Mouse (Mus musculus) kidney, embryonic 14.5 days (tissue): ENCODE results near the gene Pcyox1. TPM values are rescaled to one million over a fixed set of nuclear protein-coding genes. Genes with fewer than 3 reads are reported as not detected.
A peak's percentile ranks its signal among the peaks of the same experiment; 100 is the strongest.

Experiments
- ATAC-seq: fragments of 200-750 bp; cut with Nextera tagmentation; 2 replicates; pipeline ENCODE4 v1.8.0; 2017; ENCODE audit warnings: moderate number of reproducible peaks, mild to moderate bottlenecking, moderate TSS enrichment, moderate library complexity; ENCODE audit not compliant: low FRiP score, low TSS enrichment
- H3K27ac ChIP-seq: fragments of 300-500 bp; sonication (generic); 2 replicates; pipeline ENCODE4 v1.5.1; 2014; ENCODE audit warnings: low read depth, mild to moderate bottlenecking, low read length, moderate library complexity, mixed read lengths
- H3K27me3 ChIP-seq: fragments of 300-500 bp; sonication (generic); 2 replicates; pipeline ENCODE4 v1.6.1; 2014; ENCODE audit warnings: mild to moderate bottlenecking, low read length; ENCODE audit not compliant: control insufficient read depth, insufficient read depth
- H3K36me3 ChIP-seq: fragments of 300-500 bp; sonication (generic); 2 replicates; pipeline ENCODE4 v1.6.1; 2014; ENCODE audit warnings: low read length, mixed read lengths; ENCODE audit not compliant: control insufficient read depth, insufficient read depth
- H3K4me1 ChIP-seq: fragments of 300-500 bp; sonication (generic); 2 replicates; pipeline ENCODE4 v1.6.1; 2014; ENCODE audit warnings: low read length, mixed read lengths; ENCODE audit not compliant: control insufficient read depth, insufficient read depth
- H3K4me2 ChIP-seq: fragments of 300-500 bp; sonication (generic); replicated peaks from 2 replicates; pipeline ENCODE4 v1.6.1; 2014; ENCODE audit warnings: low read depth, mild to moderate bottlenecking, low read length
- H3K4me3 ChIP-seq: fragments of 300-500 bp; sonication (generic); 2 replicates; pipeline ENCODE4 v1.5.1; 2014; ENCODE audit warnings: mild to moderate bottlenecking, low read length
- H3K9ac ChIP-seq: fragments of 300-500 bp; sonication (generic); 2 replicates; pipeline ENCODE4 v1.6.1; 2014; ENCODE audit warnings: low read depth, mild to moderate bottlenecking, low read length, moderate library complexity
- H3K9me3 ChIP-seq: fragments of 300-500 bp; sonication (generic); 2 replicates; pipeline ENCODE4 v1.6.1; 2016; ENCODE audit warnings: low read length; ENCODE audit not compliant: control insufficient read depth
- WGBS: fragments of 180-500 bp; shearing (Covaris S2); extraction: QIAGEN DNeasy Blood & Tissue Kit; methylation state at CpG from one replicate; pipeline ENCODE4 v1.1.7; 2014; 5-methylcytosine and 5-hydroxymethylcytosine counted together
- polyA plus RNA-seq: library from polyadenylated mRNA; unstranded; fragments of >200 nt; fragmentation: Nextera tagmentation; extraction: Ambion mirVana; gene quantifications from 2 replicates; pipeline ENCODE4 v1.2.1, GENCODE M21; 2014

Pcyox1 gene
- polyA plus RNA-seq, 1 experiment from 2014 or later, result 96.4 TPM

DNA sequence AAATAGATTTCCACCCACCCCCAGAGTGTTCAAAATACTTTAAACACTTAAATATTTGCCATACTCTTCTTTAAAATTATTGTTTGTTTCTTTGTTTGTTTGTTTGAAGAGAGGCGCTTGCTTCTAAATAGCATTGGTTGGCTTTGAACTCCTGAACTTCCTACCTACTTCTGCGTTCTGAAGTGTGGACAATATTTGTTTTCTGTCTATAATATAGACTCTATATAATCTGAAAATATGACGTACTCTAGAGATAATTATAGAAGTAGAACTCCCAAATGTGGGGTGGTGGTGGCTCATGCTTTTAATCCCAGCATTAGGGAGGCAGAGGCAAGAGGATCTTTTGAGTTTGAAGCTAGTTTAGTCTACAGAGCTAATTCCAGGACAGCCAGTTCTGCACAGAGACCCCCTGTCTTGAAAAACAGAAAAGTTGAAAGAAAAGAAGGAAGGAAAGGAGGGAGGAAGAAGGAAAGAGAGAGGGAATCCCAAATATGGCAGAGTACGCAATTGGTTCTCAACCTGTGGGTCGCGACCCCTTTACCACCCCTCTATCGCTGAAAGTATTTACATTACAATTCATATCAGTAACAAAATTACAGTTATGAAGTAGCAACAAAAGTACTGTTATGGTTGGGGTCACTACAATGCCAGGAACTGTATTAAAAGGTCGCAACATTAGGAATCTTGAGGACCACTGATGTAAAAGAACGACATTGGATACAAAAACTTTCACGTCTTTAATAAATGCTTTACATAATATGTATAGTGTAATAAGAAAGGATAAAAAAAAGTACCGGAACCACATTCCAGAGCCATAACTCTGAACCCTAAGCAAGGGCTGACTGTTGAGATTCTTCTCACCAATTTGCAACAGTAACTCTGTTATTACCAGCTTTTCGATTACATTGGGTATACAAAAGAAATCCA lies 6.0 kb upstream of the Pcyox1 start:
- Histone ChIP-seq H3K27ac (no peak overlapping the region), H3K9ac (no peak overlapping the region), H3K36me3 (peaks cover 6% of the 10 kb centered on the region; the same call in 1 of the 2 replicates), H3K4me1 (no peaks in the 10 kb centered on the region), H3K4me3 (peak overlapping the region; percentile 86), H3K27me3 (no peaks in the 10 kb centered on the region), H3K9me3 (no peaks in the 10 kb centered on the region), H3K4me2 (peak overlapping the region; percentile 58)
- WGBS, result 38% methylated on average over 12 of the region's 12 CpGs
- ATAC-seq, result no peak

DNA sequence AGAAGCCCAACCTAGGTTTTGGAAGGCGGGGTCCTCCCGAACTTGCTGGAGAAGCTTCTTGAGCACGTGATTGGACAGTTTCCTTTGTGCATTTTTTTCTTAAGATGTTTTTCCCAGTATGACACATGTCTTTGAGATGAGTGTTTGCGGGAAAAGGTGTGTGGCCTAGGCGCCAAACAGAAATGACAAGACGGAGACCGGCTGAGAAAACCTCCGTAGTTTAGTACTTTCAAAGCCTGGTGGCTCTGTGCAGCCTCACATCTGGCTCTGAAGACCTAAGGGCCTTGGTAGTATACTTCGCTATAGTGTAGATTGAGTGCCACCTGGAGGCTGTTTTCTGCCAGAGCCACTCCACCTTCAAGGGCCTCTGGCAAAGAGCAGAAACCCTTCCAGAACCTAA lies 4.0 kb upstream of the Pcyox1 start:
- 3% methylated on average over 9 of the region's 9 CpGs for WGBS
- H3K4me2 ChIP-seq, result peak overlapping the region; percentile 39
- 0 out of 2 replicates have a peak overlapping the region, but pooled peaks have one; percentile 35 for H3K9ac ChIP-seq
- no peaks in the 10 kb centered on the region for H3K36me3 ChIP-seq
- H3K9me3 ChIP-seq, result no peaks in the 10 kb centered on the region
- H3K4me1 ChIP-seq, result peaks cover 2% of the 10 kb centered on the region
- H3K4me3 ChIP-seq, result peak overlapping the region; percentile 29; the same call in 1 of the 2 replicates
- no peaks in the 10 kb centered on the region for H3K27me3 ChIP-seq
- peak; percentile 37; the same call in 1 of the 2 replicates for ATAC-seq
- no peak overlapping the region for H3K27ac ChIP-seq

DNA sequence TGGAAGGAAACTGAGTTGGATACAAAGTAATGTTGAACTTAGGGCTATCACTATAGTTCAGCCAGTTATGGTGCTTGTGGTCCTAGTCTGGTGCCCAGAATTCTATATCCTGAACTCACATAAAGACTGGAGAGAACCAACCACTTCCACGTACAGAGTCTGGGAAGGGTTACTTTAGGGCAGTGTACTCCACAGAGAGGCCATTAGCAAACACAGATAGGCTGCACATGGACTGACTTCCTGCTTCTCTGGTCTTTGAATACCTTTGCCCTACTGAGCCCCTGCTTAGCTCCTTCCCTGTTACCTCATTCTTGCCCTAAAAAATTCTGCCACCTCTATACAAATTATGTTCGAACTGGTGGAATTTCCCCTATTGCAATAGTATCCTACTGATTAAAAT lies 3.0 kb upstream of the Pcyox1 start:
- WGBS, result 84% methylated on average over 2 of the region's 2 CpGs
- no peaks in the 10 kb centered on the region for H3K27me3 ChIP-seq
- no peaks in the 10 kb centered on the region for H3K36me3 ChIP-seq
- no peak for ATAC-seq
- no peaks in the 10 kb centered on the region for H3K9me3 ChIP-seq
- no peak overlapping the region for H3K9ac ChIP-seq
- H3K4me1 ChIP-seq, result peaks cover 12% of the 10 kb centered on the region
- no peak overlapping the region for H3K4me2 ChIP-seq
- no peak overlapping the region for H3K27ac ChIP-seq
- H3K4me3 ChIP-seq, result no peak overlapping the region

DNA sequence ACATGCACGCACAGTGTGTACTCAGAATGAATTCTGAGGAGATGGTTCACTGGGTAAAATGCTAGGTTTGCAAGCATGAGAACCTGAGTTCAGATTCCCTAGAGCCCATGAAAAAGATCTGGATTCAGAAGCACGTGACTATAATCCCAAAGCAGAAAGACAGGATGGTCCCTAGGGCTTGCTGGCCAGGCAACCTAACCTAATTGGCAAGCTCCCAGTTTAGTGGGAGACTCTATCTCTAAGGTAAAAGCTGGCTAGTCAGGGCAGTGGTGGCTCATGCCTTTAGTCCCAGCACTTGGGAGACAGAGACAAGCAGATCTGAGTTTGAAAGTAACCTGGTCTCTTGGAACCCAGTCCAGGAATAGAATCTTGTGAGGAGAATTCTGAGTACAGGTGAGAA lies 2.0 kb upstream of the Pcyox1 start:
- no peaks in the 10 kb centered on the region for H3K27me3 ChIP-seq
- no peak overlapping the region for H3K4me2 ChIP-seq
- no peak for ATAC-seq
- 0 out of 2 replicates have a peak, but pooled peaks cover 2% of the 10 kb centered on the region for H3K36me3 ChIP-seq
- no peak overlapping the region for H3K9ac ChIP-seq
- no peaks in the 10 kb centered on the region for H3K9me3 ChIP-seq
- no peak overlapping the region for H3K27ac ChIP-seq
- H3K4me3 ChIP-seq, result no peak overlapping the region
- peaks cover 15% of the 10 kb centered on the region for H3K4me1 ChIP-seq
- WGBS, result 83% methylated on average over 2 of the region's 2 CpGs

DNA sequence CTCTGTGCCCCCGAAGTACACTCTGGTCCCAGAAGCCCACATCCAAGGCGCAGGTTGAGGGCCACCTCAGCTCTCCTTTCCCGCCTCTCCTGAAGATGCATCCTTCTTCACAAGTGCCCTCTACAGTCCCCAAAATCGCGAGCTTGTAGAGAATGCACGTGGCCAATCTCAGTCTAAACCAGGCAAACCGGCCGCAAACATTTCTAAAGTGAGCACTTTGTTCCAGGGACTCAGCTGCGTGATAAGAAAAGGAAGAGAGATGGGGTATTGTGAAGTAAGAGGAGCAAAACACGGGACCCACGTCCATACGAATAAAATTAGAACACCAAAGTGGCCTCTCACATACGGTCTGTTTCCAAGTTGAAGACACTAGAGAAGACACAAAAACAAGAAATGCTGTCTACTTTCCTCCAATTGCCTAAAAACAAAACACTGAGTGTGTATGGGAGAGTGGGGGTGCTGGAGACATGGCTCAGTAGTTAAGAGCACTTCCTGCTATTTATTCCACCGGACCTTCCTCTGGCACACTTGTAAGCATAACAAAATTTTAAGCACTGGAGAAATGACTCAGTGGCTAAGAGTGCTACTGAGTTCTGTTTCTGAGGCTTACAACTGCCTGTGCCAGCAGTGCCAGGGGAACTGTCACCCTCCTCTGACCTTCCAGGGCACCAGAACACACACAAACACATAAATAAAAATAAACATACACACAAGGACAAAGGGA lies 465 bp upstream of the Pcyox1 start:
- no peaks in the 10 kb centered on the region for H3K27me3 ChIP-seq
- H3K4me3 ChIP-seq, result peak overlapping the region; percentile 92
- ATAC-seq, result no peak; the same call in 1 of the 2 replicates
- WGBS, result 6% methylated on average over 14 of the region's 14 CpGs
- H3K9me3 ChIP-seq, result no peaks in the 10 kb centered on the region
- peaks cover 15% of the 10 kb centered on the region for H3K4me1 ChIP-seq
- peak overlapping the region; percentile 70 for H3K4me2 ChIP-seq
- H3K27ac ChIP-seq, result peak overlapping the region; percentile 83; the same call in 1 of the 2 replicates
- H3K36me3 ChIP-seq, result peaks cover 7% of the 10 kb centered on the region
- H3K9ac ChIP-seq, result peak overlapping the region; percentile 87; the same call in 1 of the 2 replicates

DNA sequence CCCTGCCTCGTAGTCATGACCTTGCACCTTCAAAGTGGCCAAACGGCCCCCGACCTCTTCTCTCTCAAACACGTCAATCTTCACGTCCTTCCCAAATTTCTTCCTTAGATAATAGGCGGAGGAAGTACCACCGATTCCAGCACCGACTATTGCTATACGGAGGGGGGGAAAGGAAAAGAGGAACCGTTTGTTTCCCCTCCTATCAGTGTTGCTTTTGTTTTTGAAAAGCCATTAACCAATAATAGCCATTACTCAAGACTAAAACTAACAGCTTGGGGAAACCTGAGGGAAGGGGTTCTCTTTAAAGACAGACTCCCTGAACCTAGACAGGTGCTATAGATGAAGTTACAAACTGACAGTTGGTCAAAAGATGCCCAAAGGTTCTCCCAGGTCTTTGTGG lies 985 bp downstream of the Pcyox1 start:
- Histone ChIP-seq H3K27me3 (no peaks in the 10 kb centered on the region), H3K9ac (peak overlapping the region; percentile 87), H3K4me1 (peaks cover 15% of the 10 kb centered on the region), H3K4me3 (peak overlapping the region; percentile 92), H3K27ac (no peak overlapping the region; the same call in 1 of the 2 replicates), H3K4me2 (peak overlapping the region; percentile 70), H3K9me3 (no peaks in the 10 kb centered on the region), H3K36me3 (peaks cover 22% of the 10 kb centered on the region)
- no peak for ATAC-seq
- 29% methylated on average over 10 of the region's 10 CpGs for WGBS

DNA sequence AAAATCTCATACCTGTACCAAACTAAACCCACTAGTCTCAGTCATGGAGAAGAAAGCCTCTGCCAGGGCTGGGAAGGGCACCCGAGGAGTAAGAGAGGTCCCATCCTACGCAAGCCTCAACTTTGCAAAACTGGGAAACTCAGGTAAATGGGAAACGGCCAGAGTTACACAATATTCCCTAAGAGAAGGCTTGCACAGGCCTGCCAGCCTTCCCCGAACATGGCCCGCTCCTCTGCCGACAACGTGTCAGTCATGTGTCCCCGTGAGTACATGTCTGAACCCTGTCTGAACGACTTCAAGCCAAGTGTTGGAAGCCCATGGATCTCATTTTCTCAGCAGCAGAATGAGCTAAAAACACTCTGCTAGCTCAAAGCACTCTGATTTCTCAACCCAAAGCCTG lies 1.9 kb downstream of the Pcyox1 start:
- H3K9ac ChIP-seq, result no peak overlapping the region
- H3K4me1 ChIP-seq, result peaks cover 15% of the 10 kb centered on the region
- H3K36me3 ChIP-seq, result peaks cover 31% of the 10 kb centered on the region
- WGBS, result 88% methylated on average over 9 of the region's 9 CpGs
- no peak for ATAC-seq
- H3K4me3 ChIP-seq, result no peak overlapping the region
- H3K27ac ChIP-seq, result no peak overlapping the region
- no peak overlapping the region; the same call in 1 of the 2 replicates for H3K4me2 ChIP-seq
- H3K27me3 ChIP-seq, result no peaks in the 10 kb centered on the region
- H3K9me3 ChIP-seq, result no peaks in the 10 kb centered on the region

DNA sequence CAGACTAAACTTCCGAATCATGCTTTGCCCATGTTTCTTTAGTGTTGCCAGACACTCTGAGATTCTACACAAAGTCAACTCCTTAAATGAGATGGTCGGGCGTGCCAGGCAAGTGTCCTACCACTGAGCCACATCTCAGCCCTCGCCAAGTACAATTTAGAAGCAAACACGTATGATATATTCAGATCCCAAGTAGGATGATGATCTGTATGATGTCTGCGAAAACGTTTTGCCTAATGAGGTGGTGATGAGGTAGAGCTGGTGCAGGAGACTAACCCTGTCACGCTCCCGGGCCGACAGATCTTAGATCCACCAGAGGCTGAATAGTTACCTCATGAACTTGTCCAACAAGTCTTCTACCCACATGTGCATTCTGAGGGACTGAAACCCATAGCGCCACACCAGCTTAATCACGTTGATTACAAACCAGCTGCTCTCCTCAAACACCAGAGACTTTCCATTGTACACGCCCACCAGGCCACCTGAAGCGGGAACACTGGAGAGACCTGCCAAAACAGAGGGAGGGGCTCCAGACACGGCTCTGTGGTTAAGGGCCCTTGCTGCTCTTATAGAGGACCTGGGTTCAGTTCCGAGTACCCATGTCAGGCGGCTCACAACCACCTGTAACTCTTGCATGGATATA lies 2.8 kb downstream of the Pcyox1 start:
- Histone ChIP-seq H3K9me3 (no peaks in the 10 kb centered on the region), H3K4me2 (no peak overlapping the region), H3K4me3 (no peak overlapping the region), H3K4me1 (peaks cover 15% of the 10 kb centered on the region), H3K9ac (no peak overlapping the region), H3K27me3 (no peaks in the 10 kb centered on the region), H3K36me3 (peaks cover 39% of the 10 kb centered on the region), H3K27ac (no peak overlapping the region)
- no peak for ATAC-seq
- 88% methylated on average over 17 of the region's 17 CpGs for WGBS
